Mouse (Mus musculus): ENCODE measurements around the gene Themis3. TPM values are rescaled to one million over a fixed set of nuclear protein-coding genes. Genes with fewer than 3 reads are reported as not detected.
"Not testable (repeated sequence)": the region's sequence is repeated elsewhere in the genome, so short reads cannot be mapped to it uniquely, and the experiment has no call there.

Gene Themis3
- total RNA-seq, 1 experiment from 2014 or later: not detected

- ATAC-seq (replicated peaks in 1 of 2; ENCODE audit: insufficient read depth in 1 of 2, low FRiP score in 2 of 2, low TSS enrichment in 1 of 2, low read depth in 1 of 2, poor library complexity in 2 of 2, severe bottlenecking in 2 of 2): no peak
Measured at GRCm38 (mm10) chr17:66571860-66572676, 22.4 kb downstream of the Themis3 start.

- ATAC-seq (replicated peaks in 1 of 2; ENCODE audit: insufficient read depth in 1 of 2, low FRiP score in 2 of 2, low TSS enrichment in 1 of 2, low read depth in 1 of 2, poor library complexity in 2 of 2, severe bottlenecking in 2 of 2): no peak
Measured at GRCm38 (mm10) chr17:66564213-66564612, 30.2 kb downstream of the Themis3 start.

- no peak for ATAC-seq (replicated peaks in 1 of 2; ENCODE audit: insufficient read depth in 1 of 2, low FRiP score in 2 of 2, low TSS enrichment in 1 of 2, low read depth in 1 of 2, poor library complexity in 2 of 2, severe bottlenecking in 2 of 2)
Measured at GRCm38 (mm10) chr17:66563551-66563950, 30.9 kb downstream of the Themis3 start.

GRCm38 (mm10) chr17:66561380-66561779 lies 33.0 kb downstream of the Themis3 start:
- no peak for ATAC-seq (replicated peaks in 1 of 2; ENCODE audit: insufficient read depth in 1 of 2, low FRiP score in 2 of 2, low TSS enrichment in 1 of 2, low read depth in 1 of 2, poor library complexity in 2 of 2, severe bottlenecking in 2 of 2)

GRCm38 (mm10) chr17:66558404-66559317 lies 35.8 kb downstream of the Themis3 start:
- ATAC-seq (replicated peaks in 1 of 2; ENCODE audit: insufficient read depth in 1 of 2, low FRiP score in 2 of 2, low TSS enrichment in 1 of 2, low read depth in 1 of 2, poor library complexity in 2 of 2, severe bottlenecking in 2 of 2): no peak

- ATAC-seq (replicated peaks in 1 of 2; ENCODE audit: insufficient read depth in 1 of 2, low FRiP score in 2 of 2, low TSS enrichment in 1 of 2, low read depth in 1 of 2, poor library complexity in 2 of 2, severe bottlenecking in 2 of 2): no peak
Measured at GRCm38 (mm10) chr17:66552690-66553089, 41.7 kb downstream of the Themis3 start.

GRCm38 (mm10) chr17:66550486-66550885 lies 43.9 kb downstream of the Themis3 start:
- no peak for ATAC-seq (replicated peaks in 1 of 2; ENCODE audit: insufficient read depth in 1 of 2, low FRiP score in 2 of 2, low TSS enrichment in 1 of 2, low read depth in 1 of 2, poor library complexity in 2 of 2, severe bottlenecking in 2 of 2)

GRCm38 (mm10) chr17:66532285-66532684 lies 62.1 kb downstream of the Themis3 start:
- ATAC-seq (replicated peaks in 1 of 2; ENCODE audit: insufficient read depth in 1 of 2, low FRiP score in 2 of 2, low TSS enrichment in 1 of 2, low read depth in 1 of 2, poor library complexity in 2 of 2, severe bottlenecking in 2 of 2): 0 out of 4 replicates have a peak, but pooled peaks of 1 of the 2 experiments have one; percentile 32

- no peak for ATAC-seq (replicated peaks in 1 of 2; ENCODE audit: insufficient read depth in 1 of 2, low FRiP score in 2 of 2, low TSS enrichment in 1 of 2, low read depth in 1 of 2, poor library complexity in 2 of 2, severe bottlenecking in 2 of 2)
Measured at GRCm38 (mm10) chr17:66523396-66523795, 71.0 kb downstream of the Themis3 start.

- ATAC-seq (replicated peaks in 1 of 2; ENCODE audit: insufficient read depth in 1 of 2, low FRiP score in 2 of 2, low TSS enrichment in 1 of 2, low read depth in 1 of 2, poor library complexity in 2 of 2, severe bottlenecking in 2 of 2): not testable (repeated sequence)
Measured at GRCm38 (mm10) chr17:66522631-66523030, 71.8 kb downstream of the Themis3 start.

- peak; percentile 87 to 95 for ATAC-seq (replicated peaks in 1 of 2; ENCODE audit: insufficient read depth in 1 of 2, low FRiP score in 2 of 2, low TSS enrichment in 1 of 2, low read depth in 1 of 2, poor library complexity in 2 of 2, severe bottlenecking in 2 of 2)
Measured at GRCm38 (mm10) chr17:66519554-66520553, 74.6 kb downstream of the Themis3 start, which contains the start of gene Rab12. Gene Rab12, minus strand, starts transcription at chr17:66519729.

- peak; percentile 26 to 35; a peak in 3 of 4 replicates for ATAC-seq (replicated peaks in 1 of 2; ENCODE audit: insufficient read depth in 1 of 2, low FRiP score in 2 of 2, low TSS enrichment in 1 of 2, low read depth in 1 of 2, poor library complexity in 2 of 2, severe bottlenecking in 2 of 2)
Measured at GRCm38 (mm10) chr17:66518877-66519553, 75.4 kb downstream of the Themis3 start.

- no peak for ATAC-seq (replicated peaks in 1 of 2; ENCODE audit: insufficient read depth in 1 of 2, low FRiP score in 2 of 2, low TSS enrichment in 1 of 2, low read depth in 1 of 2, poor library complexity in 2 of 2, severe bottlenecking in 2 of 2)
Measured at GRCm38 (mm10) chr17:66516953-66517352, 77.5 kb downstream of the Themis3 start.

- peak; percentile 61 to 70 for ATAC-seq (replicated peaks in 1 of 2; ENCODE audit: insufficient read depth in 1 of 2, low FRiP score in 2 of 2, low TSS enrichment in 1 of 2, low read depth in 1 of 2, poor library complexity in 2 of 2, severe bottlenecking in 2 of 2)
Measured at GRCm38 (mm10) chr17:66514288-66514995, 80.0 kb downstream of the Themis3 start.

- peak; percentile 52 to 58 for ATAC-seq (replicated peaks in 1 of 2; ENCODE audit: insufficient read depth in 1 of 2, low FRiP score in 2 of 2, low TSS enrichment in 1 of 2, low read depth in 1 of 2, poor library complexity in 2 of 2, severe bottlenecking in 2 of 2)
Measured at GRCm38 (mm10) chr17:66512202-66512956, 82.0 kb downstream of the Themis3 start.

Measured in hematopoietic stem cell, adult 5-6 weeks (primary cell).